Mouse (Mus musculus) stomach, postnatal 0 days (tissue): Measurements from ENCODE around the gene Spire2.

ENCODE experiments used
- CTCF ChIP-seq: IDR thresholded peaks from 2 replicates; pipeline ENCODE4 v1.5.1; 2016; ENCODE audit warnings: antibody characterized with exemption, low read depth, mild to moderate bottlenecking, moderate library complexity
- EP300 ChIP-seq: optimal IDR thresholded peaks from 2 replicates; pipeline ENCODE3; 2016; ENCODE audit warnings: antibody characterized with exemption

GRCm38 (mm10) chr8:123283991-123284390, 48.5 kb upstream of the Spire2 start:
- no peak for TF ChIP-seq CTCF
- TF ChIP-seq EP300, result no peak
